Mouse (Mus musculus) embryonic facial prominence, embryonic 15.5 days (tissue): Measurements from ENCODE around the gene Pkp4. TPM values are rescaled to one million over a fixed set of nuclear protein-coding genes. Genes with fewer than 3 reads are reported as not detected.

Experiments used
- polyA plus RNA-seq: library from polyadenylated mRNA; unstranded; fragments of >200 nt; fragmentation: Nextera tagmentation; extraction: Ambion mirVana; gene quantifications from 2 replicates; pipeline ENCODE4 v1.2.1, GENCODE M21; 2015

Pkp4 gene
- polyA plus RNA-seq, 1 experiment from 2014 or later: 26.1 TPM

Other genes with a start within 250 kb of the Pkp4 start
- 1.3 and 1.6 TPM in 2 replicates for gene Ccdc148, start 167 bp upstream of the Pkp4 start, polyA plus RNA-seq